Mouse (Mus musculus) cerebellum, adult 2 months (tissue): ENCODE data around the gene Gpr160. TPM values are rescaled to one million over a fixed set of nuclear protein-coding genes. Genes with fewer than 3 reads are reported as not detected.
A peak's percentile ranks its signal among the peaks of the same experiment; 100 is the strongest.

Experiments
- DNase-seq, 2 experiments: peaks; one replicate each; pipeline ENCODE4 v3.0.0; 2021
- H3K27ac ChIP-seq: fragments of 200-500 bp; 2 replicates; pipeline ENCODE4 v1.5.1; 2012; ENCODE audit warnings: low read length, control low read depth, inconsistent platforms; ENCODE audit not compliant: insufficient read depth
- H3K27me3 ChIP-seq: fragments of 200-500 bp; 2 replicates; pipeline ENCODE4 v1.6.1; 2012; ENCODE audit warnings: inconsistent platforms, mild to moderate bottlenecking, low read length, moderate library complexity; ENCODE audit not compliant: control insufficient read depth, insufficient read depth
- H3K4me1 ChIP-seq: fragments of 200-500 bp; 2 replicates; pipeline ENCODE4 v1.6.1; 2011; ENCODE audit warnings: low read length; ENCODE audit not compliant: control insufficient read depth, insufficient read depth
- H3K4me3 ChIP-seq: fragments of 200-500 bp; replicated peaks from 2 replicates; pipeline ENCODE3; 2011; ENCODE audit warnings: mild to moderate bottlenecking, low read depth, low read length, control low read depth; ENCODE audit not compliant: insufficient read depth
- CTCF ChIP-seq: fragments of 200-500 bp; IDR thresholded peaks from 2 replicates; pipeline ENCODE4 v1.5.1; 2011; ENCODE audit warnings: low read depth, mild to moderate bottlenecking, control low read depth, low read length, moderate library complexity, borderline replicate concordance; ENCODE audit not compliant: insufficient read depth
- POLR2A ChIP-seq: fragments of 200-500 bp; IDR thresholded peaks from 2 replicates; pipeline ENCODE4 v1.6.1; 2011; ENCODE audit warnings: low read length, control low read depth, borderline replicate concordance; ENCODE audit not compliant: insufficient read depth
- WGBS: fragments of 180-500 bp; shearing (Covaris S2); methylation state at CpG from one replicate; pipeline ENCODE4 v1.1.7; 2018; 5-methylcytosine and 5-hydroxymethylcytosine counted together
- polyA plus RNA-seq: library from polyadenylated mRNA; depleted of rRNA; stranded (reverse); fragments of >200 nt; gene quantifications from 2 replicates; pipeline ENCODE4 v1.2.3, GENCODE M21; 2012; rRNA removed

The Gpr160 gene
- polyA plus RNA-seq = 0.72 and 1.1 TPM in 2 replicates

- under 1% methylated on average over 75 of the region's 75 CpGs for WGBS
- peak; percentile 40 to 47 for DNase-seq
- H3K4me1 ChIP-seq = no peaks in the 10 kb centered on the region; the same call in 1 of the 2 replicates
- H3K27me3 ChIP-seq = no peaks in the 10 kb centered on the region
- H3K27ac ChIP-seq = no peak within 1 kb of the TSS
- peak within 1 kb of the TSS; percentile 59 for H3K4me3 ChIP-seq
- peak; percentile 38; the same call in 1 of the 2 replicates for TF ChIP-seq CTCF
- TF ChIP-seq POLR2A = no peak
Observed at GRCm38 (mm10) chr3:30855604-30856458, at the start of gene Gpr160. Gpr160 (plus strand) TSS chr3:30855950.

DNA sequence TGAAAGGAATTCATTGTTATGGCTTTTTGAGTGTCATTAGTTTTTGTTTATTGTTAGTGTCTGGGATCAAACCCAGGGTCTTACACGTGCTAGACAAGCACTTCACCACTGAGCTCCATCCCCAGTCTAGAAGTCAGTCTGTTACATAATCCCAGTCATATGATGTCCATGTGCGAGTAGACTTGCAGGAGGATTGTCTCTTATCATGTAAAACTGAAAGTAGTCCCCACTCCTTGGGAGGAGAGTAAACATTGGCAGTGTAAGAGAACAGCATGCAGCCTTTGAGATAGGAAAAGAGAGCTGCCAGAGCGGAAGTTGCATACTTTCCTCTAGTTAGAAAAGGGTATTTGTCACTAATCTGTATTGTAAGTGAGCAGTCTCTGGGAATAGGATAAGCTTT is 42.9 kb upstream of the Gpr160 start:
- 72% methylated on average over 3 of the region's 3 CpGs for WGBS
- no peaks in the 10 kb centered on the region for H3K4me1 ChIP-seq
- no peak for DNase-seq
- no peak overlapping the region for H3K4me3 ChIP-seq
- no peak overlapping the region for H3K27ac ChIP-seq
- H3K27me3 ChIP-seq = no peaks in the 10 kb centered on the region
- TF ChIP-seq CTCF = no peak
- TF ChIP-seq POLR2A = no peak

DNA sequence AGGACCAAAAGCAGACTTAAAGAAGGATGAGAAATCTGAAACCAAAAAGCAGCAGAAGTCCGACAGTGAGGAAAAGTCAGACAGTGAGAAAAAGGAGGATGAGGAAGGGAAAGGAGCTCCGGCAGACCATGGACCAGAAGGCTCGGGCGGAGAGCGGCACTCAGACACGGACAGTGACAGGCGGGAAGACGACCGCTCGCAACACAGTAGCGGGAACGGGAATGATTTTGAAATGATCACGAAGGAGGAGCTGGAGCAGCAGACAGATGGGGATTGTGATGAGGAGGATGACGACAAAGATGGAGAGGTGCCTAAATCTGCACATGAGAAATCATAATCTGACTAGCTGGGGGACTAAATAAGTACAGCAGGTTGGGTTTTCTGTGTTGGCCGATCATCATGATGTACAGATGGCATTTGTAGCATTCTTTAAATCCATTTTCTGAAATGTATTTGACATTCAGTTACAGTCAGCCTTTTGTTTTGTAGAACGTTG is 37.1 kb upstream of the Gpr160 start:
- no peak for TF ChIP-seq CTCF
- TF ChIP-seq POLR2A = no peak
- WGBS = 89% methylated on average over 16 of the region's 16 CpGs
- DNase-seq = no peak
- Histone ChIP-seq H3K27me3 (no peaks in the 10 kb centered on the region), H3K27ac (no peak overlapping the region), H3K4me3 (no peak overlapping the region), H3K4me1 (no peaks in the 10 kb centered on the region)

GRCm38 (mm10) chr3:30822163-30822562 is 33.6 kb upstream of the Gpr160 start:
- H3K4me1 ChIP-seq = no peaks in the 10 kb centered on the region
- H3K4me3 ChIP-seq = no peak overlapping the region
- H3K27ac ChIP-seq = no peak overlapping the region
- H3K27me3 ChIP-seq = no peaks in the 10 kb centered on the region
- no peak for TF ChIP-seq POLR2A
- TF ChIP-seq CTCF = no peak
- DNase-seq = no peak
- WGBS = 87% methylated on average over 8 of the region's 8 CpGs

- 96% methylated on average over 5 of the region's 5 CpGs for WGBS
Observed at GRCm38 (mm10) chr3:30826069-30826468, 29.7 kb upstream of the Gpr160 start.

DNA sequence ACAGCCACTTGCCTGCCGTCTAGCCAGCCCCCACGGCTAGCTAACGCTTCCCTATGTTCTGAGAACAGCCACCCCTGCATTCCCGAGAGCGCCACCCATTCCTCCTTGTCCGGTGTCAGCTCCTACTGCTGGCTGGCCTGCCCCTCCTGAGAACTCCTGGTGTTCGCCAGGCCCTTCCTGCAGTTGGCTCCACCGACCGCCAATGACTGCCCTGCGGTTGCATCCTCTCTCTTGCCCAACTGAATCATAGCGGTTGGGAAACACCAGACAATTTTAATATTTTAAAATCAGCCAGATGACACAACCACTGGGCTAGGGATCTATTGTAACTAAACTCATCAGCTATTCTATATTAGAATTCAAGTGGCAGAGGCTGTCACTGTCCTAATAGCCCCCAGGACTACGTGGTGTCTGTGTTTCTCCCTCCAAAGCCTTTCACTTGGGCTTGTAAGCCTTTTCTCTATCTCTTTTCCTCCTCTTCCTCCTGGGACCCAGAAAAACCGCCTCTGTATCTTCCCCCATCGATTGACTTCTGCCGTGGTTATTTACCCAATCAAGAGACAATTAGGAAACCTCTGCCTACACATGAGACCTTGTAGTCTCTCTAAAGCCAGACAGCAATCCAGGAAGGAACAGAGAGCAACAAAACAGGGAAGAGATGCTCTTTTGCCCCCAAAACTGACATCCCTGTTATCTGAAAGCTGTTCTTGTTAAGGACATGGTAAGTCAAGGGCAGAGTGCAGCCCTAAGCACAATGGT is 23.7 kb upstream of the Gpr160 start:
- TF ChIP-seq CTCF (no peak), POLR2A (no peak)
- 77% methylated on average over 15 of the region's 15 CpGs for WGBS
- H3K27ac ChIP-seq = no peak overlapping the region
- no peak for DNase-seq
- H3K27me3 ChIP-seq = no peaks in the 10 kb centered on the region
- no peak overlapping the region for H3K4me3 ChIP-seq
- no peaks in the 10 kb centered on the region for H3K4me1 ChIP-seq

More at GRCm38 (mm10) chr3:30826069-30826468, 29.7 kb upstream of the Gpr160 start:
- no peaks in the 10 kb centered on the region for H3K4me1 ChIP-seq
- no peak overlapping the region for H3K27ac ChIP-seq
- no peak for DNase-seq
- H3K4me3 ChIP-seq = no peak overlapping the region
- no peak for TF ChIP-seq POLR2A
- TF ChIP-seq CTCF = no peak
- H3K27me3 ChIP-seq = no peaks in the 10 kb centered on the region

- no peak overlapping the region for H3K4me3 ChIP-seq
- H3K4me1 ChIP-seq = no peaks in the 10 kb centered on the region
- H3K27me3 ChIP-seq = no peaks in the 10 kb centered on the region
- DNase-seq = no peak
- no peak overlapping the region for H3K27ac ChIP-seq
- 86% methylated on average over 3 of the region's 3 CpGs for WGBS
- TF ChIP-seq POLR2A (no peak), CTCF (no peak)
Observed at GRCm38 (mm10) chr3:30833254-30833653, 22.5 kb upstream of the Gpr160 start.
